Mouse (Mus musculus): ENCODE results near the gene Ociad1. TPM values are rescaled to one million over a fixed set of nuclear protein-coding genes. Genes with fewer than 3 reads are reported as not detected.
"Not testable (repeated sequence)": the region's sequence is repeated elsewhere in the genome, so short reads cannot be mapped to it uniquely, and the experiment has no call there.

The Ociad1 gene
- polyA plus RNA-seq, 1 experiment from 2014 or later = 267 TPM

DNA sequence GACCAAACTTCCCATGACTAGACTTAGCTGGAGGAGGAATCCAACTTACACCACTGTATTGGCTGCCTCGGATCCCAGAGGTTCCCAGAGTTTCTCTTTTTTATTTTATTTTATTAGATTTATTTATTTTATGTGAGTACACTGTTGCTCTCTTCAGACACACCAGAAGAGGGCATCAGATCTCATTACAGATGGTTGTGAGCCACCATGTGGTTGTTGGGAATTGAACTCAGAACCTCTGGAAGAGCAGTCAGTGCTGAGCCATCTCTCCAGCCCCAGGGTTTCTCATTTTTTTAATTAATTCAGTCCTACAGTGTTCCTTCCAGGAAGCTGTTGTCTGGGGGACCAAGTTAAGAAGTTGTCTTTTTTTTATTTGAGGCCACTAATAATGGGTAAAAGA, 30.1 kb downstream of the Ociad1 start:
- not testable (repeated sequence) for H3K4me3 ChIP-seq; H3K27ac ChIP-seq; H3K9me3 ChIP-seq; H3K36me3 ChIP-seq; H3K4me1 ChIP-seq (replicated peaks); H3K27me3 ChIP-seq; H3K4me2 ChIP-seq; ATAC-seq (ENCODE audit: low FRiP score); H3K9ac ChIP-seq
- WGBS = 92% methylated on average over 1 of the region's 1 CpGs

DNA sequence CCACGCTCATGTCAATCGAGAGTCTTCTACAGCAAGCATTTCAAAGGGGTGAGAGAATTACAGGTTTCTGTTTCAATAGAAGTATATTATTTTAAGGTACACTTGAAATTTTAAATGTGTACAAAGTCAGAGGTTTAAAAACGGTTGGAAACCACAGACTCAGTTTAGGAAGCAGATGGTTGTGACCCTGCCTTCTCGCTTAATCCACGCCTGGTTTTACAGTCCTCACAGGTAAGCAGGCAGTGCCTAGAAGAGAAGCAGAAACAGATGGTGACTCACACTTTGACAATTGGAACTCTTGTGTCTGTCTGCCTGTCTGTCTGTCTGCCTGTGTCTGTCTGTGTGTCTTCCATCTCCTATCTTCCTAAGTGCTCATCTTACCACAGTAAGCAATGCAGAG, 31.0 kb downstream of the Ociad1 start:
- Histone ChIP-seq H3K36me3 (peaks cover 4% of the 10 kb centered on the region), H3K4me3 (no peak overlapping the region), H3K27me3 (no peaks in the 10 kb centered on the region), H3K9ac (no peak overlapping the region), H3K27ac (no peak overlapping the region), H3K4me2 (no peak overlapping the region), H3K4me1 (replicated peaks) (no peaks in the 10 kb centered on the region), H3K9me3 (no peaks in the 10 kb centered on the region)
- 87% methylated on average over 5 of the region's 5 CpGs for WGBS
- no peak for ATAC-seq (ENCODE audit: low FRiP score)

DNA sequence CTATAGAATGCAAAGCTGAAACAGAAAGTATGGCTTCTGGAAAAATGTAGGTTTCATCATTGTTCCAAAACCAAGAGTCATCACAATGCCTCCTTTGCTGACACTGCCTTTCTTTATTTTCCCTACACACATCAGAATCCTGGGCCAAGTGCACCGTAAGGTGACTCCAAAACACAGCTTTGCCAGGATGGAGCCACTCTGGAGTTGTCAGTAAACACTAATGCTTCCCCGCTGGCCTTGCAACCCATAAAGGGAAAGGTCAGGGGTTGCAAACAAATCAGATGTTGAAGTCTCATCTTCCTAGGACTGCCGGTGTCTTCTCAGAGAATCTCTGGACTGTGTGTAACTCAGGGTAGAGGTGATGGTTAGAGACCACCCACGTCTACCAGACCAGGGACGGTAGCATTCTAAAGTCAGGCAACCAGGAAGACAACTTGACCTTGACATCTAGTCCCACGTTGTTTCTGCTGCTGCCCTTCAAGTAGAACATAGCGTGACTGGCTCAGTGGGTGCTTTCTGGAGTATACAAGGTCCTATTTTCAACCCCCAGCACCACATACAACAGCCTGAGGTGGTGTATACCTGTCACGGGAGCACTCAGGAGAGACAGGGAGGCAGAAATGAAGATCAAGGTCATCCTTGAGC, 32.1 kb downstream of the Ociad1 start:
- no peaks in the 10 kb centered on the region for H3K27me3 ChIP-seq
- H3K9ac ChIP-seq = no peak overlapping the region
- H3K9me3 ChIP-seq = no peaks in the 10 kb centered on the region
- H3K4me3 ChIP-seq = no peak overlapping the region
- WGBS = 84% methylated on average over 8 of the region's 8 CpGs
- ATAC-seq (ENCODE audit: low FRiP score) = no peak
- H3K27ac ChIP-seq = 0 out of 2 replicates have a peak overlapping the region, but pooled peaks have one; percentile 12
- peaks cover 4% of the 10 kb centered on the region for H3K36me3 ChIP-seq
- H3K4me2 ChIP-seq = no peak overlapping the region
- no peaks in the 10 kb centered on the region for H3K4me1 ChIP-seq (replicated peaks)

DNA sequence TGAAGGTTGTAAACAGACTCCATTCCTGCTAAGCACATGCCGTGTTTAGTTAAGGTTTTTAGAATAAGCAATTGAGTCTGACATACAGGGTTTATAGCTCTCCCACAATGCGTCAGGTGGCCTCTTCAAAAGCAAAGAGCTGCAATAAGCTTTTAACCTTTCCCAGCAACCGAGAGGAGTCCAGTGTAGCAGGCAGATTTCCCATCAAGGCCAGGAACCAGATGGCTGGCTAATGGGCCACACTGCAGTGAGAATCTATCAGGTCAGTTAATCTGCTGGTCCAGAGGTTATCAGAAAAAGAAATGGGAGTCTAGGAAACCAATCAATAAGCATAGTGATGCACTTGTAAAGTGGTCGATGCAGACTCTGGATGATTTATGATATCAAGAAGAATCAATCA, 38.4 kb downstream of the Ociad1 start:
- H3K4me1 ChIP-seq (replicated peaks) = peaks cover 12% of the 10 kb centered on the region; the same call in 1 of the 2 replicates
- H3K27me3 ChIP-seq = no peaks in the 10 kb centered on the region
- no peak overlapping the region for H3K27ac ChIP-seq
- 0 out of 2 replicates have a peak, but pooled peaks cover 2% of the 10 kb centered on the region for H3K36me3 ChIP-seq
- peak; percentile 37; the same call in 1 of the 2 replicates for ATAC-seq (ENCODE audit: low FRiP score)
- no peak overlapping the region for H3K4me2 ChIP-seq
- H3K9me3 ChIP-seq = no peaks in the 10 kb centered on the region
- 56% methylated on average over 4 of the region's 4 CpGs for WGBS
- H3K9ac ChIP-seq = no peak overlapping the region
- no peak overlapping the region for H3K4me3 ChIP-seq

DNA sequence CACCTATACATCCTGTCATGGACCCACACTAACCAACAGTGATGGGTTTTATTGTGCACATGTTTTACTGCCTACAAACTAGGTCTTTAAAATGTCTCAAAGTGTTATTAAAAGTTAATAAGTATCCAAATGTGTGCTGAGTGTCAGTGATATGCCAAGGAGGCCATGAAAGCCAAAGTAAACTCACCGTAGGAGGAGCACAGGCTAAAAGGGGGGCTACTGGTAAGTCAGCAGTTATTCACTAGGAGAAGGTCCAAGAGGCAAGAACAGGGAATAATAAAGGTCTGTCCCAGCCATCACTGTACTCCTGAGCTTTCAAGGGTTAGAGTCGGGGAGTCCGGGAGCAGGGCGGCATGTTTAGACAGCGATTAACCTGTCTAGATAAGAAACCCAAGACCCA, 43.9 kb downstream of the Ociad1 start:
- Histone ChIP-seq H3K9me3 (no peaks in the 10 kb centered on the region), H3K27ac (no peak overlapping the region), H3K4me1 (replicated peaks) (peaks cover 19% of the 10 kb centered on the region), H3K4me2 (no peak overlapping the region), H3K27me3 (no peaks in the 10 kb centered on the region), H3K4me3 (no peak overlapping the region), H3K36me3 (0 out of 2 replicates have a peak, but pooled peaks cover 2% of the 10 kb centered on the region), H3K9ac (no peak overlapping the region)
- WGBS = 89% methylated on average over 5 of the region's 5 CpGs
- no peak for ATAC-seq (ENCODE audit: low FRiP score)

DNA sequence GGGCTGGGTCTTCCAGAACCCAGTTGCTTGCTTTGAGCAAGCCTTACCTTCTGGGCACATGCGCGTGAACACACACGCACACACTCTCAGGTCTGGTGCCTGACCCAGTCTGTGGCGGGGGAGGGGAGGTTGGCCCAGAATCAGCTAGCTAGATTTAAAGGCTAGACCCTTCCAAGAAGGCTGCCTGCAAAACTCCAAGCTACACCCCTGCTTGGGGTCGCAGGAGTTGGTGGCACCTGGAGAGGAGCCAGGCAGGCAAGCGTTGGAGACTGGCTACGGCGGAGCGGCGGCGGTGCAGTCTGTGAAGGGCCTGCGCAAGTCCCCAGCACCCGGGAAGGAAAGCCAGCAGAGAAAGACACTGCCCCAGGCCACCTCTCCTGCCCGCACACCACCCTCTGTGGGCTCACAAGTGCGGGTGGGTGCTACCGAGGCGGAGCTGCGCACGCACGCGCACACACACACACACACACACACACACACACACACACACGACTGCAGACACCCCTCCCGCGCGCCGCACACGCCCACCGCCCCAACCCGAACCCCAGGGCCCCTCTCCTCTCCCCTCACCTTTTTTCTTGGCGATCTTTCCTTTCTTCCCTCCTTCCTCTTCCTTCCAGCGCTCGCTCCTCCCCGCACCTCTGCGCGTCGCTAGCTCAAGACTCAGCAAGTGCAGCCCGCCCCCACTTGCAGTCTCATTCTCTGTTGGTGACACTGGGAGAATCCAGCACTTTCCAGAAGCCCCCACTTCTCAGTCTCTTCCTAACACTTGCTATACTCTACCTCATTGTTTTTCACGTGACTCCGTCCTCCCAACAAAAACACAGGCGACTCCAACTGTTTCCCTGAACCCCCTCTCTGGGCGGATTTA, 45.6 kb downstream of the Ociad1 start:
- peak; percentile 71 for ATAC-seq (ENCODE audit: low FRiP score)
- peak overlapping the region; percentile 81 for H3K9ac ChIP-seq
- H3K9me3 ChIP-seq = no peaks in the 10 kb centered on the region
- peak overlapping the region; percentile 84 for H3K4me2 ChIP-seq
- H3K4me3 ChIP-seq = peak overlapping the region; percentile 61
- H3K27me3 ChIP-seq = no peaks in the 10 kb centered on the region
- peak overlapping the region; percentile 78 for H3K27ac ChIP-seq
- peaks cover 19% of the 10 kb centered on the region for H3K4me1 ChIP-seq (replicated peaks)
- WGBS = 6% methylated on average over 24 of the region's 41 CpGs
- H3K36me3 ChIP-seq = 0 out of 2 replicates have a peak, but pooled peaks cover 2% of the 10 kb centered on the region

DNA sequence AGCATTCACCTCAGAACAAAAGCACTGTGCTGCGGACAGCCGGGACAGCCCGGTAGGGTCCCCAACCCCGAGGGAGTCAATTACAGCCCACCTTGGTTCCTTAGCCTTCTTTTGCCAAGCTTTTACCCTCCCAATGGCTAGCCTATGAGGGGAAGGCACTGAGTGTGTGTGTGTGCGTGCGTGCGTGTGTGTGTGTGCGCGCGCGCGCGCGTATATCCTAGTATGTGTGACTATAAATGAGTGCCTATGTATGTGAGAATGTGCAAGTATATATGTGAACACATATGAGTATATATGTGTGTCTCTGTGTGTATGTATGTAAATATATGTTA, 46.2 kb downstream of the Ociad1 start:
- Histone ChIP-seq H3K27me3 (no peaks in the 10 kb centered on the region), H3K4me1 (replicated peaks) (peaks cover 19% of the 10 kb centered on the region), H3K9me3 (no peaks in the 10 kb centered on the region), H3K4me3 (peak overlapping the region; percentile 61), H3K9ac (peak overlapping the region; percentile 81), H3K36me3 (no peaks in the 10 kb centered on the region), H3K4me2 (peak overlapping the region; percentile 84), H3K27ac (peak overlapping the region; percentile 78)
- ATAC-seq (ENCODE audit: low FRiP score) = peak; percentile 64
- 47% methylated on average over 14 of the region's 14 CpGs for whole genome bisulfite sequencing

DNA sequence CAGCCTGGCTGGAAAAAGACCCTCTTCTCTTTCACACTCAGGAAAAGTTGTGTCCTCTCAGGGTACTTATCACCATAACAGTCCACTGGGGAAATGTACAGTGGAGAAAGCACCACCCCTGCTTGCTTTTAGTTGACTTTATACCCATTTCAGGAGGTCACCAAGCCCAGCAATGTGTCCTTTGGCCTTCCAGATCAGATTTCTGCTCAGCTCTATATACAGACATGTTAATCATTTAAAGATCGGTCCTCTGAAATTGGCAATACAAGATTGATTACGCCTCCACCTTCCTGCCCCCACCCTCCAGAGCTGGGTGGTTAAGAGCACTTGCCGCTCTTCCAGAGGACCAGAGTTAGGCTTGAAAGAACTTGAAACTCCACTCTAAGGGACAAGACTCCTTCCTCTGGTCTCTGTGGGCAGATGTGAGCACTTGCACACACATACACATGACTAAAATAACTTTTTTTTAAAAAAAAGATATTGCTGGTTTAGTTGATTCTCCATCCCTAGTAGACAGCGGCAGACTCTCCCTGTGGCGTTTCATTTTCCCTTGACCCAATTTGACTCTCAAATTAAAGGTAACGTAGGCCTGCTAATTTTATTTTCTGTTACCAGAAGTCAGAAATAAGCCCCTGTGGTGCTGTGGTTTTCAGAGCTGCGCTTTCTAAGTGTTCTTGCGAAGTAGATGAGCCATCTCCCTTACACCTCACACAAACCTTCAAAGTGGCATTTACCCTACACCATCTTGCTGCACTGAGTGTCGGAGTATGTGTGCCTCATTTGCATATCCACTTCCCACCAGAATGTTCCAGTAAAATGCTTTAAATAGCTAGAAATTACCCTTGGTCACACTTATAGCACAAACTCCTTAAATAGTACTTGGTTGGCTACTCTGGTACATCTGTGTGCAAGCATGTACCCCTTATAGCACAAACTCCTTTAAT, 47.5 kb downstream of the Ociad1 start:
- H3K9me3 ChIP-seq = no peaks in the 10 kb centered on the region

DNA sequence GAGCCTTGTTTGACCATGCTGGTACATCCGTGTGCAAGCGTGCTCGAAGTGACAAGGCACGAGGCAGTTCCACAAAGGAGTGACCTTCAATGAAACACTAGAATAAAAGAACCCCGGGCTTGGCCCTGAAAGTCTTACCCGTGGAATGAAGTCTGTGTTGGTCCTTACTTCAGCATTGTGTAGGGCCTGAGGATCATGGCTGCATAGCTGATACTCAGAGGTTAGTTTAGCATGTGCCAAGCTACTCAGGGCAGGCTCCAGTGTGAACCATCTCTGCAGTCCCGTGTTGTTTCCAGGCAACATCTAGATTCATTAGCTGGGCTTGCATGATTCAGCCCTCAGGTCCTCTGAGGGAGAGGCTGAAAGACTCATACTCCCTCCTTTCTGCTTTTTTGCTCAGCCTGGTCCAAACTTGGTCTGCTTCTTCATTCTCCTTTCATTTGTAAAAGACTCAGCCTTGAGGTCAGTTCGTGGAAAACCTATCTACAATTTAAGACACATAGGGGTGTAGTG, 48.2 kb downstream of the Ociad1 start, which contains the start of gene Ociad2:
TSS of gene Ociad2 (minus strand) at position 306 of the 513 bp plus-strand sequence.
- Histone ChIP-seq H3K36me3 (no peaks in the 10 kb centered on the region), H3K27me3 (no peaks in the 10 kb centered on the region), H3K27ac (no peak within 1 kb of the TSS), H3K4me1 (replicated peaks) (peaks cover 13% of the 10 kb centered on the region), H3K9ac (no peak within 1 kb of the TSS), H3K4me3 (no peak within 1 kb of the TSS), H3K9me3 (no peaks in the 10 kb centered on the region), H3K4me2 (no peak within 1 kb of the TSS)
- ATAC-seq (ENCODE audit: low FRiP score) = no peak
- WGBS = 82% methylated on average over 8 of the region's 8 CpGs

More for the DNA sequence above, 47.5 kb downstream of the Ociad1 start:
- Histone ChIP-seq H3K4me1 (replicated peaks) (peaks cover 13% of the 10 kb centered on the region), H3K4me3 (no peak overlapping the region), H3K27me3 (no peaks in the 10 kb centered on the region), H3K4me2 (no peak overlapping the region), H3K9ac (no peak overlapping the region), H3K27ac (no peak overlapping the region), H3K36me3 (no peaks in the 10 kb centered on the region)
- no peak for ATAC-seq (ENCODE audit: low FRiP score)
- 91% methylated on average over 9 of the region's 9 CpGs for WGBS

DNA sequence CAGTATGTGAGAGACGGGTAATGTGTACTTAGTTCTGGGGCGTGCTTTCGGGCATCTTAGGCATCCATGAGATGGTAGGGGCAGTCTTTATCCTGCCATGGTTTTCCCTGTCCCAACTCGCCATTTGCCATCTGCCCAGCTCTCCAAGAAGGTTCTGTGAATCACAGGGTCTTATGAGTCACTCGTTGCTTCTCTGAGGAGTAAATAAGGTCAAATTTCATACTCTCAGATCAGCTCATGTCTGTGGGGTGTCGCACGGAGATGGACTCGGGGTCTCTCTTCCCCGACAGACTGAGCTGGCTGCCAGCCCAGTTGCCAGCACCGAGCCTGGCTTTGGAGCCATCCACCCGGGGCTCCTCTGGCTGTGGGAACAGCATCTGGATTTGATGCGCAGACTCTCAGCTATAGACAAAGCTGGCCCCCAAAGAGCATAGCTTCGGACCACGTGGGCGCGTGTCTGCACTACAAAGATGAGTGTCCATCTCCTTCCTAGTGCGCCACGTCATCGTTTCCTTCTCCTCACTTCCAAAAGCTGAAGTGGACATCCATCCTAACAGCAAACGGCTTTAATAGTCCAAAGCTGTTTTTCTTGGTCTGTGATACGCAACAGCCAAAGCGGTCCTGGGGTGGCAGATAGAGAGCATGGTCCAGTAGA, 50.2 kb downstream of the Ociad1 start:
- Histone ChIP-seq H3K9ac (no peak overlapping the region), H3K4me3 (no peak overlapping the region), H3K27me3 (no peaks in the 10 kb centered on the region), H3K4me2 (no peak overlapping the region), H3K36me3 (no peaks in the 10 kb centered on the region), H3K4me1 (replicated peaks) (peaks cover 6% of the 10 kb centered on the region), H3K27ac (no peak overlapping the region), H3K9me3 (no peaks in the 10 kb centered on the region)
- WGBS = 89% methylated on average over 22 of the region's 22 CpGs
- ATAC-seq (ENCODE audit: low FRiP score) = no peak

DNA sequence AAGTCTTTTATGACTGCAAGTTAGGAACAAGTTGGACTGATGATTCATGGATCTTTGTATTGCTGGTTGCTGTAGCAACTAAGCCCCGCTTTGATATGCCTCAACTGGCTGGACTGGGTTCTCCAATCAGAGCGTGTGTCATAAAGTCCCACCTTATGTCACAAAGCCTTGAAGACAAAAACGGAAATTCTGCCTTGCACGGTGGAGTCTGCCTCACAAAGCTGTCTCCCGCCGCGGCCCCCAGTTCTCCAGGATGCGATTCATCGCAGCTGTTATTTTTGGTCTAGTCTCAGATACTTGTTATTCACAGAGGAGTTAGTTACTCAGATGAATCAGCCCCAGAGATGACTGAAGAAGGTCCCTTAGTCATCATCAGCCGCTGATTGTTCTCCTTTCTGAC, 51.7 kb downstream of the Ociad1 start:
- Histone ChIP-seq H3K4me1 (replicated peaks) (no peaks in the 10 kb centered on the region), H3K9ac (no peak overlapping the region), H3K4me3 (no peak overlapping the region), H3K27ac (no peak overlapping the region), H3K27me3 (no peaks in the 10 kb centered on the region), H3K9me3 (no peaks in the 10 kb centered on the region), H3K36me3 (no peaks in the 10 kb centered on the region), H3K4me2 (no peak overlapping the region)
- no peak for ATAC-seq (ENCODE audit: low FRiP score)
- WGBS = 76% methylated on average over 10 of the region's 10 CpGs
